Mouse (Mus musculus) limb, embryonic 10.5 days (tissue): ENCODE data around the gene Bicd2. TPM values are rescaled to one million over a fixed set of nuclear protein-coding genes. Genes with fewer than 3 reads are reported as not detected.

Source experiments
- DNase-seq: peaks from one replicate; pipeline ENCODE4 v3.0.0-alpha.2; 2017; ENCODE audit warnings: low spot score
- H3K27ac ChIP-seq: fragments of 300-500 bp; sonication (generic); 2 replicates; pipeline ENCODE4 v1.5.1; 2016; ENCODE audit warnings: mild to moderate bottlenecking
- H3K27me3 ChIP-seq: fragments of 300-500 bp; sonication (generic); 2 replicates; pipeline ENCODE4 v1.6.1; 2016; ENCODE audit warnings: low read depth, mild to moderate bottlenecking; ENCODE audit not compliant: poor library complexity, severe bottlenecking
- H3K36me3 ChIP-seq: fragments of 300-500 bp; sonication (generic); 2 replicates; pipeline ENCODE4 v1.6.1; 2016; ENCODE audit warnings: mild to moderate bottlenecking, moderate library complexity
- H3K4me1 ChIP-seq: fragments of 300-500 bp; sonication (generic); 2 replicates; pipeline ENCODE4 v1.6.1; 2016
- H3K4me3 ChIP-seq: fragments of 300-500 bp; sonication (generic); 2 replicates; pipeline ENCODE4 v1.5.1; 2016; ENCODE audit warnings: mild to moderate bottlenecking, moderate library complexity
- H3K9me3 ChIP-seq: fragments of 300-500 bp; sonication (generic); replicated peaks from 2 replicates; pipeline ENCODE4 v1.6.1; 2016; ENCODE audit warnings: mild to moderate bottlenecking
- WGBS: fragments of 180-500 bp; shearing (Covaris S2); methylation state at CpG from one replicate; pipeline ENCODE4 v1.1.7; 2016; 5-methylcytosine and 5-hydroxymethylcytosine counted together
- polyA plus RNA-seq: library from polyadenylated mRNA; unstranded; fragments of >200 nt; fragmentation: Nextera tagmentation; extraction: Ambion mirVana; gene quantifications from 2 replicates; pipeline ENCODE4 v1.2.1, GENCODE M21; 2016

Gene Bicd2
- polyA plus RNA-seq = 27.0 and 31.2 TPM in 2 replicates

GRCm38 (mm10) chr13:49341012-49341830, at the start of gene Bicd2:
Bicd2 (plus strand) TSS chr13:49341585.
- Histone ChIP-seq H3K4me3 (peak within 1 kb of the TSS; percentile 87), H3K27ac (peak within 1 kb of the TSS; percentile 92), H3K36me3 (no peaks in the 10 kb centered on the region; the same call in 1 of the 2 replicates), H3K27me3 (no peaks in the 10 kb centered on the region), H3K4me1 (peaks cover 45% of the 10 kb centered on the region), H3K9me3 (no peaks in the 10 kb centered on the region)
- peak; percentile 92 for DNase-seq
- WGBS = under 1% methylated on average over 72 of the region's 74 CpGs

DNA sequence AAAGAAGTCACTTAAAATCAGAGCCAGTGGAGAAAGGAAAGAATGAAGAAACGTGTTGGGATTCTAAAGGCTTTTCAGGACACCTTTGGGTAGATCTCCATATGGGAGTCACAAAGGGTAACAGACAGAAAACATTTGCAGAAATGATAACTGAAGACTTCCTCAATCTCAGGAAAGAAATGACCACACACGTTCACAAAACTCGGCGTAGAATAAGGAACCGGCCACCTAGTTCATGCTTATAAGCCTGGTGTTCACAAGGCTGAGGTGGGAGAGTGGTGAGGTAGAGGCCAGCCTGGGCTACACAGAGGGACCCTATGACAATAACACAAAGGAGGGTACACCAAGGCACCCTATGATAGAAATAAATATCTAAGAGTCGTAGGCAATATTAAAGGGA, 49.4 kb upstream of the Bicd2 start:
- H3K36me3 ChIP-seq = no peaks in the 10 kb centered on the region
- H3K4me1 ChIP-seq = no peaks in the 10 kb centered on the region
- H3K9me3 ChIP-seq = no peaks in the 10 kb centered on the region
- H3K27me3 ChIP-seq = no peaks in the 10 kb centered on the region
- DNase-seq = no peak
- no peak overlapping the region for H3K27ac ChIP-seq
- H3K4me3 ChIP-seq = no peak overlapping the region
- 93% methylated on average over 6 of the region's 6 CpGs for WGBS

DNA sequence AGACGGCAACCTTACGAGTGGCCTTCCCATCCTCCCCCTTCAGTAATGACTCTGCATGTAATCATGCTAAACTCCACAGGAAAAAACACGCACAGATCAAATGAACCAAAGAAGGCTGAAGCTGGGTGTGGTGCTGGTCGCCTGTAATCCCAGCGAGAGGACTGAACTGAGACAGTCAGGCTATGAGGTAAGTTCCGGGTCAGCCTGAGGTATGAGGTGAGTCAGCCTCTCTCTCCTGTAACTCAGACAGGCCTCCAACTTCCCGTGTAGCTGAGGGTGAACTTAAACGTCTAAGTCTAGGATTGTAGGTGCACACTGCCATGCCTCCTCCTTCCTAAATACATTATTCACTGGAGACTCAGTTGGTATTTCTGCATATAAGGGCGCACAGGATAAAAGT, 47.3 kb upstream of the Bicd2 start:
- Histone ChIP-seq H3K27me3 (no peaks in the 10 kb centered on the region), H3K36me3 (no peaks in the 10 kb centered on the region), H3K9me3 (no peaks in the 10 kb centered on the region), H3K27ac (no peak overlapping the region), H3K4me3 (no peak overlapping the region), H3K4me1 (no peaks in the 10 kb centered on the region)
- WGBS = 85% methylated on average over 9 of the region's 9 CpGs
- no peak for DNase-seq

GRCm38 (mm10) chr13:49296270-49296669, 45.1 kb upstream of the Bicd2 start:
- Histone ChIP-seq H3K36me3 (no peaks in the 10 kb centered on the region), H3K27me3 (no peaks in the 10 kb centered on the region), H3K27ac (0 out of 2 replicates have a peak overlapping the region, but pooled peaks have one; percentile 6), H3K4me1 (no peaks in the 10 kb centered on the region), H3K9me3 (no peaks in the 10 kb centered on the region), H3K4me3 (no peak overlapping the region)
- 77% methylated on average over 7 of the region's 7 CpGs for WGBS
- DNase-seq = no peak

DNA sequence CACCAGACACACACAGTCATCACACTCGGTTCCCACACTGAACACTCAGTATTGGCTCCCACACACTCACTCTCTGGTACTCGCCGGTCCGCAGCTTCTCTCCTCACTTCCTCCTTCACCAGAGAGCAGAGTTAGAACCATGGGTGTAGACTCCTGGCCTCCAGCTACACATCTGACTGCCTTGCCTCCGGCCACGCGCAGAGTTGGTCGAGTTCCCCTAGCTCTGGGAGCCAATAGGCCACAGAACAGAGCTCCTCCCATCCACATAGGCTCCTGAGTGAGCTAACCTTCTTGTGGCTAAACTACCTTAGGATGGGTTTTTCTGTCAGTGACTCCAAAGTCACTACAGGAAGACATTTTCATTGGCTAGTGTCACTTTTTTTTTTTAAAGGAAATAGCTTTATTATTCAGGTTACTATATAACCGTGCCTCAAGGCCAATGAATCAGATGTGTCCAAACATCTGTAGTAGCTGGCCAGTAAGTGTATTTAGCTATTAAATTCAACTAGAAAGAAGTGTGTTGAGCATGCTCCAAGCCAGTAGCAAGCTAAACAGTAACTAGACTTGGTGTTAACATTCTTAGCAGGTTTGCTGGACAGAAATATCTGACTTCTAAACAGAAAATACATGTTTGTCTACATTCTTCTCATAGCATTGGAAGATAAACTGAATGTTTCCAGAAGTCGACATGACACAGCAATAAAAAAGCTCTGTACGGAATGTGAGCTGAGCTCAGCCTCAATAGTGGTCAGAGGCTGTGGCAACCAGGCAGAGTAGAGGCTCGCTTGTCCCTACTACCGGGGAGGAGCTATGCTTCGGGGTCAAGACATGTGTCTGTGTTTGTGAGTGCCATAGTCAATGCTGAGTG, 42.6 kb upstream of the Bicd2 start:
- no peaks in the 10 kb centered on the region for H3K27me3 ChIP-seq

DNA sequence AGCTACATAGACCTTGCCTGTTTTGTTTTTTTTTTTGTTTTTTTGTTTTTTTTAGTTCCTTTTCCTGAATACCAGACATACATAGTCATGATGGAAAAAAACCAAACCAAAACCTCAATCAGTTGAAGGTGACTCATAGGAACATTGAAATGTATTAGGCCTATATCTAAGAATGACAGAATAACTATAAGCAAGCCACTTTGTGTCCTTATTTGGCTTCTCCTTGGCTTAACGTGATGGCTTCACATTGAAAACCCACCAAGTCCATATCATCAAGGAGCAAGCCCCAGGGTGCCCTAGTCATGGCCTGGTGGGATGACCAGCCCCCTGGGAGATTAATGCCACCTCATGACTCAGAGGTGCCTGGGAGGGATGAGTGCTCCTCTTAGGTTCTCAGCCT, 40.6 kb upstream of the Bicd2 start:
- Histone ChIP-seq H3K9me3 (no peaks in the 10 kb centered on the region), H3K36me3 (no peaks in the 10 kb centered on the region), H3K27ac (no peak overlapping the region), H3K4me1 (no peaks in the 10 kb centered on the region), H3K27me3 (no peaks in the 10 kb centered on the region), H3K4me3 (no peak overlapping the region)
- WGBS = 79% methylated on average over 1 of the region's 1 CpGs
- DNase-seq = no peak

More for the DNA sequence above, 42.6 kb upstream of the Bicd2 start:
- 85% methylated on average over 14 of the region's 14 CpGs for WGBS
- Histone ChIP-seq H3K36me3 (no peaks in the 10 kb centered on the region), H3K4me3 (no peak overlapping the region), H3K27ac (no peak overlapping the region), H3K9me3 (no peaks in the 10 kb centered on the region), H3K4me1 (no peaks in the 10 kb centered on the region)
- no peak for DNase-seq

- WGBS = 69% methylated on average over 7 of the region's 7 CpGs
- H3K36me3 ChIP-seq = no peaks in the 10 kb centered on the region
- H3K4me1 ChIP-seq = peaks cover 11% of the 10 kb centered on the region
- 0 out of 2 replicates have a peak overlapping the region, but pooled peaks have one; percentile 54 for H3K27ac ChIP-seq
- H3K9me3 ChIP-seq = no peaks in the 10 kb centered on the region
- H3K4me3 ChIP-seq = no peak overlapping the region
- DNase-seq = no peak
- H3K27me3 ChIP-seq = no peaks in the 10 kb centered on the region
Observed at GRCm38 (mm10) chr13:49306771-49307310, 34.5 kb upstream of the Bicd2 start.

- H3K4me3 ChIP-seq = no peak overlapping the region
- no peak for DNase-seq
- H3K9me3 ChIP-seq = no peaks in the 10 kb centered on the region
- peak overlapping the region; percentile 15; the same call in 1 of the 2 replicates for H3K27ac ChIP-seq
- H3K4me1 ChIP-seq = peaks cover 11% of the 10 kb centered on the region
- 34% methylated on average over 10 of the region's 10 CpGs for WGBS
- no peaks in the 10 kb centered on the region for H3K36me3 ChIP-seq
- no peaks in the 10 kb centered on the region for H3K27me3 ChIP-seq
Observed at GRCm38 (mm10) chr13:49307311-49307969, 33.9 kb upstream of the Bicd2 start.

DNA sequence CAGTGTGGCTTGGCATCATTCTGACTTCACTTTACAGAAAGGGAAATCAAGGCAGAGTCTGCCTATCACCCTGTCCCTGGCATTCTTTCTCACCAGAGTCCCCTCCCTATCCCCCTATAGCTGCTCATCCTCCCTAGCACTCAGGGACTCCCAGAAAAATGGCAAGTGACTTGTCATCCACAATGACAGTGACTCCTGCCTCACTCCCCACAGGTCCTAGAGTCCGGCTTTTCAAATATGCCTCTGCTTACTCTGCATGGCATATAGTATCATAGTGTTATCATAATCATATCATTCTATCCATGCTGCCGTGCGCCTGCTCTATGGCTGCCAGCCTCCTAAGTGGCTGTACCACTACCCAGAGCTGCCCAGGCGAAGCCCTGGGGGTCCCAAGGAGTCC, 33.2 kb upstream of the Bicd2 start:
- WGBS = 90% methylated on average over 4 of the region's 4 CpGs
- DNase-seq = no peak
- no peaks in the 10 kb centered on the region for H3K9me3 ChIP-seq
- H3K4me3 ChIP-seq = no peak overlapping the region
- H3K27ac ChIP-seq = no peak overlapping the region
- H3K27me3 ChIP-seq = no peaks in the 10 kb centered on the region
- H3K36me3 ChIP-seq = no peaks in the 10 kb centered on the region
- H3K4me1 ChIP-seq = peaks cover 11% of the 10 kb centered on the region

DNA sequence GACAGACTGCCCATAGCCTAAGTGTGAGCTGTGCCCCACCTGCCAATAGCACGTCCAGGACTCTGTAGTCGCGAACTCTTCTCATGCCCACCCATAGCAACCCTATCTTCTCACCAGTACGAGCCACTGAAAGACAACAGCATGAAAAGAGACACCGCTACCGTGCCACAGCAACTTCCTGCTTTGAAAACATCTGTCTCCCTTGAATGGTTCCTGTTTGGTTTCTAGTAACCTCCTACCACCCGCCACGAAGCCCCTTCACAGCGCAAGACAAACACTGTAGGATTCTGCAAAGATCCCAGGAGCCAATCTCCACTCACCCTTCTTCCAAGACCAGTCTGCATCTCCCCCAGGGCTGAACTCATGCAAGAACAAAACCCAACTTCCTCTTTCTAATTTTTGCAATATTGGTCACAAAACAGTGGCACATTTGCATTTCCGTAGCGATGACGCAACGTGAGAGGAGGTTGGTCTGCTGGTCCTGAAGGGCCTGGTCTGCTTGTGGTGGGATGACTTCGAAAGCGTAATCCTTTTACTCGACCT, 32.5 kb upstream of the Bicd2 start:
- Histone ChIP-seq H3K36me3 (no peaks in the 10 kb centered on the region), H3K9me3 (no peaks in the 10 kb centered on the region), H3K27ac (no peak overlapping the region), H3K27me3 (no peaks in the 10 kb centered on the region), H3K4me1 (peaks cover 11% of the 10 kb centered on the region), H3K4me3 (no peak overlapping the region)
- 92% methylated on average over 16 of the region's 16 CpGs for WGBS
- DNase-seq = no peak

GRCm38 (mm10) chr13:49309501-49309900, 31.9 kb upstream of the Bicd2 start:
- DNase-seq = no peak
- WGBS = 83% methylated on average over 1 of the region's 1 CpGs

GRCm38 (mm10) chr13:49311642-49312041, 29.7 kb upstream of the Bicd2 start:
- 87% methylated on average over 7 of the region's 7 CpGs for WGBS
- DNase-seq = no peak
- no peaks in the 10 kb centered on the region for H3K36me3 ChIP-seq

More at GRCm38 (mm10) chr13:49309501-49309900, 31.9 kb upstream of the Bicd2 start:
- no peaks in the 10 kb centered on the region for H3K9me3 ChIP-seq
- H3K4me1 ChIP-seq = peaks cover 11% of the 10 kb centered on the region
- no peak overlapping the region for H3K27ac ChIP-seq
- H3K36me3 ChIP-seq = no peaks in the 10 kb centered on the region
- H3K4me3 ChIP-seq = no peak overlapping the region
- no peaks in the 10 kb centered on the region for H3K27me3 ChIP-seq

More at GRCm38 (mm10) chr13:49311642-49312041, 29.7 kb upstream of the Bicd2 start:
- peaks cover 10% of the 10 kb centered on the region for H3K4me1 ChIP-seq
- no peaks in the 10 kb centered on the region for H3K27me3 ChIP-seq
- no peak overlapping the region for H3K4me3 ChIP-seq
- H3K27ac ChIP-seq = no peak overlapping the region
- H3K9me3 ChIP-seq = no peaks in the 10 kb centered on the region
